Mouse (Mus musculus) E14TG2a.4 (cell line): ENCODE measurements around the gene Zfr.

Experiments used
- CTCF ChIP-seq: conservative IDR thresholded peaks from 2 replicates; pipeline ENCODE4 v1.5.1; 2014; ENCODE audit warnings: low read length
- POU5F1 ChIP-seq: IDR thresholded peaks from 2 replicates; pipeline ENCODE4 v1.6.1; 2014; ENCODE audit warnings: low read length, borderline replicate concordance

DNA sequence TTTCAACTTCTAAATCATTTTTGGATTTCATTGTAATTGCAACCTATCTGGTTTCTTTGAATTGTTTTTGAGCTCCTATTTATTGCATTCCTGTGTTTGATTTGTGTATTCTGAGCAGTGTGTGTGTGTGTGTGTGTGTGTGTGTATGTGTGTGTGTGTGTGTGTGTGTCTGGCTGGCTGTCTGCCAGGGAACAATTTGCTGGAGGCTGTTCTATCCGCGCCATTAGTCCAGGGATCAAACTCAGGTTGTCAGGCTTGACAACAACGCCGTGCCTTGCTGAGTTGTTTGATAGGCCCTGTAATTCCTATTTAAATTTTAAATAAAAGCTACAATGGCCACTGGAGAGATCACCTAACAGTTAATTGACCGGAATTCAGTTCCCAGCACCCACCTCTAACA lies 60.5 kb downstream of the Zfr start:
- no peak for TF ChIP-seq CTCF
- TF ChIP-seq POU5F1 = no peak
